Mouse (Mus musculus): Measurements from ENCODE around the gene 1810010D01Rik.

The 1810010D01Rik gene

GRCm38 (mm10) chr7:145211680-145212659, 4.1 kb upstream of the 1810010D01Rik start:
- no peak for DNase-seq (ENCODE audit: low spot score in 2 of 2)

DNA sequence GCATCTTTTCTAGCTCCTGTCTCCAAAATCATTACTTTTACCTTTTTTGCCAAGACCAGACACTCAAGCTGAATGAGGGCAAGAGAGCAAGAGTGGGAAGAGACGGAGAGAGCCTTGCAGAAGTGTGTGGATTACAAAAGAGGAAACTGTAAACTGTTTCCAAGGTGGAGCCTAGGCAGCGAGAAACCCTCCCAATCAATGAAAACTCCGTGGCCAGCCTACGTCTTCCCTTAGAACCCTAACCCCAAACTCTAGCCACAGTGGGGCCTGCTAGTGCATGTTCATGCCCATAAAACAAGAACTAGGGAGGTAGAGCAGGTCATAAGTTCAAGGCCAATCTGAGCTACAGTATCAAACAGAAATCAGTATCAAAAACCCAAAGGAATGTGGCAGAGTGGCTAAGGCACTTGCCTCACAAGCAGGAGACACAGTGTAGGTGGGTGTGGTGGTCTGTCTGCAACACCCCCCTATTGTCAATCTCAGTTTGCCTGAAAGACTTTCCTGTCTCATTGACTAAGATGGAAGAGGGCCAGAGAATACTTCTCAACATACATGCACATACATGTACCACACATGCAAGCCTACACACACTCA, 2.7 kb upstream of the 1810010D01Rik start:
- no peak for DNase-seq (ENCODE audit: low spot score in 2 of 2)

GRCm38 (mm10) chr7:145206801-145207200, 1.1 kb downstream of the 1810010D01Rik start:
- DNase-seq (ENCODE audit: low spot score in 2 of 2): no peak

DNA sequence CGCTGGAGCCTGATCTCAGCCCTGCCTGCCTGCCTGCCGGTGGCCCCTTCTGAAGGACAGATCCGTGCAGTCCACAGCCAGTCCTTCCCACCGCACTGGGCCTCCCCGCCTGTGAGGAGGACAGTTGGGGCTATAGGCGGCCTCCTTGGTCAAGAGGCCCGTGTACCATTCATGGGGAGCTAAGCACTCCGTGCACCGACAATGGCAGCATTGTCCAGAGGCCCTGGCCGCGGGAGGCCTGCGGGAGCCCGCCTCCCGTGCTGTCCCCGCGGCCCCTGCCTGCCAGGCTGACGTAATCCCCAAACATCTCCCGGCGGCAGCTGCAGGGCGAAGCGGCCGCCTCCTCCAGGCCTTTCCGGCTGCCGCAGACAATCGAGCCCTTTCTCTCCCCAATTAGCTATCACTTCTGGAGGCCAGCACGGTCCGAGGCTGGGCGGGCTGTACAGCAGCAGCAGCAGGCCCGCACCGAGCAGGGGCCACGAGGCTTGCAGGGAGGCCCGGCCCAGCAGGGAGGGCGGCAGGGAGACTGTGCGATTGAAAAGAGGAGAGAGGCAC, 1.8 kb downstream of the 1810010D01Rik start:
- no peak for DNase-seq (ENCODE audit: low spot score in 2 of 2)

- DNase-seq (ENCODE audit: low spot score in 2 of 2): no peak
Measured at GRCm38 (mm10) chr7:145205363-145205902, 2.5 kb downstream of the 1810010D01Rik start.

DNA sequence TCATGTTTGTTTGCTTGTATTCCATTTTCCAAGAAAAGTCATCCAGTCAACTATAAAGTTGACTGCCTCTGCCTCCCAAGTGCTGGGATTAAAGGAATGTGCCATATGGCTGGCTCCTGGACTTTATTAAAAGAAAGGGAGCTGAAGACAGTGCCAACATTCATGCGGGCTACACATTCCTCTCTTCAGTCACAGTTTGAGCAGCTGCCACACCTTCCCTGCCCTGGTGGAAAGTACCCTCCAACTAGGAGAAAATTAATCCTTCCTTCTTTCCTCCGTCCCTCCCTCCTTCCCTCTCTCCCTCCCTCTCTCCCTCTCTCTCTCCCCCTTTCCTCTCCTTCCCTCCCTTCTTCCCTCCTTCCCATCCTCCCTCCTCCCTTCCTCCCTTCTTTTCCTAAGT, 8.2 kb downstream of the 1810010D01Rik start:
- no peak for DNase-seq (ENCODE audit: low spot score in 2 of 2)

DNA sequence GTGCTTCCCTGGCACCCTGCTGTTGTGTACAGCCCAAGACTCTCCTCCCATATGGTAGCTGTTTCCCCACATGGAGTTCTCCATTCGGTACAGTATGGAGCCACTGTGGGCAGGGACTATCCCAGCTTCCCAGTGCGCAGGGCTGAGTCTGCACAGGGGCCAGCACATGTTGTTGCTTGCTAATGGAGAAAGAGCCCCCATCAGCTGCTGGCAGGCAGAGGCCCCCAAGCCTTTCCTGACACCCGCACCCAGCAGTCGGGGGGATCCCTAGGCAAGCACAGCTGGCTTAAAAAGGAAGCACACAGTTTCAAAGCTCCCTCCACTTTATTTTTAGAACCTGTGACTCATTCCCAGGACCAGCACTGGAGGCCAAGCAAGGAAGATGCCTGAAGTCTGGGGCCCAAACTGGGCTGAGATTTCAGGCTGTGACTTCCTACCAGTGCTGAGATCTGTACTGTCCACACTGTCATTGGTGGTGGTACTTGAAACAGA, 9.7 kb downstream of the 1810010D01Rik start:
- DNase-seq (ENCODE audit: low spot score in 2 of 2): no peak

DNA sequence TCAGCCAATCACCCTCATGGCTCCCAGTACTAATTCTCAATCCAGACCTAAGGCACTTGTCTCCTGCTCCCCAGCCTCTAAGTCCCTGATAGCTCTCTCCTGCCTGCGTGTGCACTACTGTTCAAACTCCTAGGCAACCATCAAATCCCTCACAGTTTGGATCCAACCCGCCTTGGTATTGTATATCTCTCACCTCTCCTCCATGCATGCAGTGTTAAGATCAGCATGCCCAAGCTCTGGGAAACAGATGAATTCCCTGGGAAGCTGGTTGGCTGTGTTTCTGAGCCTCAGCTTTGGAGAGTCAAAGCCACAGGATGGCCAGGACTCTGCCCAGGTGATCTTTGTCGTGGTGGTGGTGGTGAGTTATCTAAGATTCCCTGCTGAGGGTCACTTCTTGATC, 10.2 kb downstream of the 1810010D01Rik start:
- DNase-seq (ENCODE audit: low spot score in 2 of 2): no peak

DNA sequence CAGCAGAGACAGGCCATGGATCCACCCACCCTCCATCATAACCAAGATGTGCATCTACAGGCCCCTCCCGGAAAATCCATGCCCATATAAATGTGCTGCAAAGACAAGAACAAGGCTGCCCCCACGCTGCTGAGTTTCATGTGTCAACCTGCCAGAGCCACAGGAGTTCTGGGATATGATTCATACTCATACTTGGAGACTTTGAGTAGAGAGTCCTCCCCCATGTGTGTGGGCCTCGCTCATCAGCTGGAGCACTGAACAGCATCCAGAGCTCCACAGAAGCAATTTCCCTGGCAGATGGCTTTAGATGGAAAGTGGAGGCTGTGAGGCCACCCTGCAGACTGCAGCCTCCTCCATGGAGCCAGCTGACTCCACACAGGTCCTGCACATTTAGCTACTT, 10.9 kb downstream of the 1810010D01Rik start:
- no peak for DNase-seq (ENCODE audit: low spot score in 2 of 2)

DNA sequence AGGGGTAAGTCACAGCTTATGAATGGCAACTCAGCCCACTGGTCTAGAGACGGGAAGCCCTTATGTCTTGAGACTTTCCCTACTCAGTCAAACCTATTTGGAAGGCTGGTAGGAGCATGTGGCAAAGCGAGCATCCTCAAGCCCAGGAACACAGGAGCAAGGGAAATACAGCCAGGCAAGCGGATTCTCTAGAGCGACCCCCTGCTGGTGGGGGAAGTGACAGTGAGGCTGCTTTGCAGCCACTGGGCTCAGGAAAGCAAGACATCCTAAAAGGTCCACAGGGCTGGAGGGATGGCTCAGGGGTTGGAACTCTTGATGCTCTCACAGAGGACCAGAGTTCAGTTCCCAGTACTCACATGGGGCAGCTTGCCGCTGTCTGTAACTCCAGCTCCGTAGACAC, 11.6 kb downstream of the 1810010D01Rik start:
- DNase-seq (ENCODE audit: low spot score in 2 of 2): no peak

- DNase-seq (ENCODE audit: low spot score in 2 of 2): no peak
Measured at GRCm38 (mm10) chr7:145195186-145195927, 12.6 kb downstream of the 1810010D01Rik start.

GRCm38 (mm10) chr7:145194455-145195161, 13.3 kb downstream of the 1810010D01Rik start:
- DNase-seq (ENCODE audit: low spot score in 2 of 2): no peak

- no peak for DNase-seq (ENCODE audit: low spot score in 2 of 2)
Measured at GRCm38 (mm10) chr7:145192836-145193235, 15.1 kb downstream of the 1810010D01Rik start.

GRCm38 (mm10) chr7:145190520-145190919, 17.4 kb downstream of the 1810010D01Rik start:
- no peak for DNase-seq (ENCODE audit: low spot score in 2 of 2)

DNA sequence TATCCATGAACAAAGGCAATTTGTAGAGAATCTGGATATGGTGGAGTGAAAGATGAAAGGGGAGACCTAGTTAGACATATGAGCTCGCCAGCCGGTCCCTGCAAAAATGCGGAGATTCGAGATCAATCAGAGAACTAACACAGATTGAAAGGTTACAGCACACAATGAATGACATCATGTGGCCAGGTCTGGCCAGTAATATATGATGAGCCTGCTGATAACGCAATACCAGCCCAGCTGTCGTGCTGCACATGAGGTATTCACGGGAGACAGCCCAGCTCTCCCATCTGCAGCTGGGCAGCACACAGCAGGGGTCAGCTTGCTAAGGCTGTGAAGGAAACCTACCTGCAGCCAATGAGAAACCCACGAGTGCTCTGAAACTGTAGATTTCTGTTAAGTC, 18.6 kb downstream of the 1810010D01Rik start:
- DNase-seq (ENCODE audit: low spot score in 2 of 2): no peak

- DNase-seq (ENCODE audit: low spot score in 2 of 2): no peak
Measured at GRCm38 (mm10) chr7:145187802-145188201, 20.1 kb downstream of the 1810010D01Rik start.

DNA sequence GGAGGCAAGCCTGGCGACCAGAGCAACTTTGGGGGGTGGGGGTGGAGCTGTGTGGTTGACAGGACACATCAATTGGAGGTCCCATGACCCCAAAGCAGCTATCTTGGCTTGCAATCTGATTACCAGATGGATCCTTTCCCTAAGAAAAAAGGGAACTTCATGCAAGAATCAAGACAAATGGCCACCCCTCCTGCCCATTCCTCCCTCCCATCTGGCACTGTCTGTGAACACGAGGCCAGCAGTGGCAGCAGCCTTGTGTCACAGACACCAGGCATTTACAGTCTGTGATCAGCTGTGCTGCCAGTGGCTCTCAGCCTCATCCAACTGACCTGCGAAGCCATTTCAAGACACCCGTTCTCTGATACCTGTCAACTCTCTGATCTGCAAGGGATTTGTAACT, 25.5 kb downstream of the 1810010D01Rik start:
- no peak for DNase-seq (ENCODE audit: low spot score in 2 of 2)

GRCm38 (mm10) chr7:145181376-145182034, 26.4 kb downstream of the 1810010D01Rik start:
- no peak for DNase-seq (ENCODE audit: low spot score in 2 of 2)

DNA sequence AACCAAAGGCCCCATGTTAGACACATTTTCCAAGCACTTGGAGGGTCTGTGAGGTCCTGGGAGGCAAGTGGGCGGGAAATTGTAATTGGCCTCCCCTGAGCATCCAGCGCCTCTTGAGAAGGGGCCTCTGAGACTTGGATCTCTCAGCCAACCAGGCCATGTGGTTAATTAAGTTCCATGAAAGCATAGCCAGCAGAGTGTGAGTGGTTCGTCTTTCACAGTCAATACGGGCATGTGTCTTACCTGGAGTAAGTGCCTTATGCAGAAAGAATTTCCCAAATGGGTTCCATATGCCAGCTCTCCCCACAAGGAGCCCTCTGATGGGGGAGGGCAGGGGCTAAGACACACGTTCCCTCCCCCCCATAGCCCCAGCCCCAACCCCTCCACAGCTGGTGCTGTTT, 28.2 kb downstream of the 1810010D01Rik start:
- no peak for DNase-seq (ENCODE audit: low spot score in 2 of 2)
